Mouse (Mus musculus): ENCODE measurements at regions not wholly inside any gene's neighbourhood (a gene's known extent, or its start where the extent isn't known, plus 50 kb on each side); places are given as distances from the start of the nearest gene placed in this dataset.

DNA sequence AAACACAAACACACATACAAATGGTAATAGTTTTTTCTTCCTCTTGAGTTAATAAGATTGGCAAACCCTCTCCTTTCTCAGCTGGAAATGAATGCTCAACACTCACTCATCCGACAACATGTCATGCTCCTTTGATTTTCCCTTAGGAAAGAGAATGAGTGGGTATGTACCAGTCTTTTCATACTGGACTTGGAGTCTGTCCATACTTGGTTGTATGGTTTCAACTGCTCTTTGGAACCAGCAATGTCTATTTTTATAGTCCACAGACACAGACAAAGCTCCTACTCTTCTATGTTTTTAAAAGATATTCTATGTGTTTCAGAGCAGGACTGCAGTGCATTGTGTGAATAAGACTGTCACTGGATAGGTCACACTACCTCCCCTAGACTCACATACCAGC lies 273.7 kb upstream of the Marcks start:
- Histone ChIP-seq H3K9me3 (ENCODE audit: low read length) (no peaks in the 10 kb centered on the region), H3K36me3 (ENCODE audit: insufficient read depth, low read length) (no peaks in the 10 kb centered on the region), H3K27me3 (ENCODE audit: insufficient read depth, low read length) (no peaks in the 10 kb centered on the region), H3K9ac (replicated peaks; ENCODE audit: low read length) (no peak overlapping the region), H3K27ac (ENCODE audit: low read length) (no peak overlapping the region), H3K4me3 (ENCODE audit: low read length) (no peak overlapping the region), H3K4me1 (ENCODE audit: insufficient read depth, low read length) (no peaks in the 10 kb centered on the region), H3K4me2 (replicated peaks; ENCODE audit: low read depth, low read length) (no peak overlapping the region)
- WGBS, result 77% methylated on average over 1 of the region's 1 CpGs
- ATAC-seq (ENCODE audit: low FRiP score, low TSS enrichment), result no peak

GRCm38 (mm10) chr10:37409749-37410148 lies 271.0 kb upstream of the Marcks start:
- ATAC-seq (ENCODE audit: low FRiP score, low TSS enrichment), result no peak
- WGBS, result 58% methylated on average over 1 of the region's 1 CpGs
- Histone ChIP-seq H3K36me3 (ENCODE audit: insufficient read depth, low read length) (no peaks in the 10 kb centered on the region), H3K27ac (ENCODE audit: low read length) (no peak overlapping the region), H3K4me3 (ENCODE audit: low read length) (no peak overlapping the region), H3K9me3 (ENCODE audit: low read length) (no peaks in the 10 kb centered on the region), H3K4me1 (ENCODE audit: insufficient read depth, low read length) (no peaks in the 10 kb centered on the region), H3K4me2 (replicated peaks; ENCODE audit: low read depth, low read length) (no peak overlapping the region), H3K9ac (replicated peaks; ENCODE audit: low read length) (no peak overlapping the region), H3K27me3 (ENCODE audit: insufficient read depth, low read length) (no peaks in the 10 kb centered on the region)

DNA sequence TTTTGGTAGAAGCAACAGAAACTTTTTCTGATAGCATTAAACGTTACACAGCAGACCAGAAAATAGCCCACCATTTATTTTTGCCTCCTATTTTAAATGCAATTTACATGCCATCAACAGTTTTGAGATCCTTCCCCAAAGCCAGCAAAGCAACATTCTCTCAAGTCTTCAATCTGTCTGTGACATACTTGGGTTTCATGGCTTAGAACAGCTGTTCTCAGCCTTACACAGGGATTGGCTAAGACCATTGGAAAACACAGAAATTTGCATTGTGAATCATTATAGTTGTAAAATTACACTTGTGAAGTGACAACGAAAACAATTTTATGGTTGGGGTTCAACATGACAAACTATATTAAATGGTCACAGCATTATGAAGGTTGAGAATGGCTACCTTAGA lies 268.8 kb upstream of the Marcks start:
- H3K36me3 ChIP-seq (ENCODE audit: insufficient read depth, low read length), result no peaks in the 10 kb centered on the region
- WGBS, result 81% methylated on average over 2 of the region's 2 CpGs
- no peak for ATAC-seq (ENCODE audit: low FRiP score, low TSS enrichment)
- H3K27me3 ChIP-seq (ENCODE audit: insufficient read depth, low read length), result no peaks in the 10 kb centered on the region
- H3K27ac ChIP-seq (ENCODE audit: low read length), result no peak overlapping the region
- no peak overlapping the region for H3K4me3 ChIP-seq (ENCODE audit: low read length)
- no peak overlapping the region for H3K9ac ChIP-seq (replicated peaks; ENCODE audit: low read length)
- no peaks in the 10 kb centered on the region for H3K4me1 ChIP-seq (ENCODE audit: insufficient read depth, low read length)
- no peaks in the 10 kb centered on the region for H3K9me3 ChIP-seq (ENCODE audit: low read length)
- no peak overlapping the region for H3K4me2 ChIP-seq (replicated peaks; ENCODE audit: low read depth, low read length)

- ATAC-seq (ENCODE audit: low FRiP score, low TSS enrichment), result no peak
- Histone ChIP-seq H3K27me3 (ENCODE audit: insufficient read depth, low read length) (no peaks in the 10 kb centered on the region), H3K4me1 (ENCODE audit: insufficient read depth, low read length) (peaks cover 10% of the 10 kb centered on the region), H3K4me3 (ENCODE audit: low read length) (no peak overlapping the region), H3K9ac (replicated peaks; ENCODE audit: low read length) (no peak overlapping the region), H3K27ac (ENCODE audit: low read length) (no peak overlapping the region), H3K9me3 (ENCODE audit: low read length) (no peaks in the 10 kb centered on the region), H3K4me2 (replicated peaks; ENCODE audit: low read depth, low read length) (no peak overlapping the region), H3K36me3 (ENCODE audit: insufficient read depth, low read length) (no peaks in the 10 kb centered on the region)
- 93% methylated on average over 4 of the region's 4 CpGs for WGBS
These were observed 266.2 kb upstream of the Marcks start for GRCm38 (mm10) chr10:37404933-37405332.

DNA sequence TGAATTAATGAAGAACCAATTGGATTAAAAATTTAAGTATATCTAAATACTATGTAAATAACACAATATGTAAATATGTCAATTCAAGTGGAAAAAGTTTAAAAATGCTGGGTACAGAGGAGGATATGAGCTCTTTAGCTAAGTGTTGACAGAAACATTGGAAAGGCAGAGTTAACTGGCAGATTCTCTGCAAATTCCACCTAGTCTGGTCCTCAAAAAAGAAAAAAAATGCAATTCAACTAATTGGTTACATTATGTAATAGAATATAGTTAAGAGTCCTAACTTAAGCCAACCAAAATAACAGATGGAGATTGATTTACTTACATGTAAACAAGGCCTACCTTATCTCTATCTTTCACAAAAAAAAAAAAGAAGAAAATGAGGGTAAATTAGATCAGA lies 265.7 kb upstream of the Marcks start:
- H3K9ac ChIP-seq (replicated peaks; ENCODE audit: low read length), result no peak overlapping the region
- H3K27me3 ChIP-seq (ENCODE audit: insufficient read depth, low read length), result no peaks in the 10 kb centered on the region
- no peak overlapping the region for H3K4me2 ChIP-seq (replicated peaks; ENCODE audit: low read depth, low read length)
- H3K9me3 ChIP-seq (ENCODE audit: low read length), result no peaks in the 10 kb centered on the region
- no peak overlapping the region for H3K4me3 ChIP-seq (ENCODE audit: low read length)
- H3K27ac ChIP-seq (ENCODE audit: low read length), result no peak overlapping the region
- no peak for ATAC-seq (ENCODE audit: low FRiP score, low TSS enrichment)
- no peaks in the 10 kb centered on the region for H3K36me3 ChIP-seq (ENCODE audit: insufficient read depth, low read length)
- peaks cover 10% of the 10 kb centered on the region for H3K4me1 ChIP-seq (ENCODE audit: insufficient read depth, low read length)

DNA sequence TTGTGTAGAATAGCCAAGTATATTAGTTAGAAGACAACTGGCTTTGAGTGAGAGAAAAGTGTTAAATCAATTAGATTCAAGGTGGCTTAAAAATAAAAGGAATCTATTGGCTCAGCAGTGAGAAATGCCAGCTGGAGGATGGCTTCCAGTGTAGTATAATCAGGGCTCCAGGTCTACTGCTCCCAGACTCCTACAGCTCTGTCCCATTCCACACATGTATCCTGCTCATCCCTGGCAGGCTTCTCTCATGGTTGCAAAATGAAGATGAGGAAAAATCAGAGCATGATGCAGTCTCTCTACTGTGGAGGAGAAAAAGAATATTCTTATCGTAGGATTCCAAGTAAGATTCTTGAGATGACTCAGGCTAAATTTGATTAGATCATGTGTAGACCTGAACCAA lies 263.7 kb upstream of the Marcks start:
- Histone ChIP-seq H3K36me3 (ENCODE audit: insufficient read depth, low read length) (no peaks in the 10 kb centered on the region), H3K4me1 (ENCODE audit: insufficient read depth, low read length) (peaks cover 14% of the 10 kb centered on the region), H3K9me3 (ENCODE audit: low read length) (no peaks in the 10 kb centered on the region), H3K4me3 (ENCODE audit: low read length) (no peak overlapping the region), H3K4me2 (replicated peaks; ENCODE audit: low read depth, low read length) (no peak overlapping the region), H3K27ac (ENCODE audit: low read length) (no peak overlapping the region), H3K9ac (replicated peaks; ENCODE audit: low read length) (no peak overlapping the region), H3K27me3 (ENCODE audit: insufficient read depth, low read length) (no peaks in the 10 kb centered on the region)
- ATAC-seq (ENCODE audit: low FRiP score, low TSS enrichment), result no peak
- 85% methylated on average over 1 of the region's 1 CpGs for WGBS

- 20% methylated on average over 1 of the region's 1 CpGs for WGBS
- Histone ChIP-seq H3K4me1 (ENCODE audit: insufficient read depth, low read length) (peaks cover 18% of the 10 kb centered on the region), H3K36me3 (ENCODE audit: insufficient read depth, low read length) (no peaks in the 10 kb centered on the region), H3K9me3 (ENCODE audit: low read length) (no peaks in the 10 kb centered on the region), H3K27me3 (ENCODE audit: insufficient read depth, low read length) (no peaks in the 10 kb centered on the region), H3K27ac (ENCODE audit: low read length) (no peak overlapping the region), H3K9ac (replicated peaks; ENCODE audit: low read length) (no peak overlapping the region), H3K4me3 (ENCODE audit: low read length) (no peak overlapping the region), H3K4me2 (replicated peaks; ENCODE audit: low read depth, low read length) (no peak overlapping the region)
- no peak for ATAC-seq (ENCODE audit: low FRiP score, low TSS enrichment)
These were observed 262.3 kb upstream of the Marcks start for GRCm38 (mm10) chr10:37400991-37401390.

DNA sequence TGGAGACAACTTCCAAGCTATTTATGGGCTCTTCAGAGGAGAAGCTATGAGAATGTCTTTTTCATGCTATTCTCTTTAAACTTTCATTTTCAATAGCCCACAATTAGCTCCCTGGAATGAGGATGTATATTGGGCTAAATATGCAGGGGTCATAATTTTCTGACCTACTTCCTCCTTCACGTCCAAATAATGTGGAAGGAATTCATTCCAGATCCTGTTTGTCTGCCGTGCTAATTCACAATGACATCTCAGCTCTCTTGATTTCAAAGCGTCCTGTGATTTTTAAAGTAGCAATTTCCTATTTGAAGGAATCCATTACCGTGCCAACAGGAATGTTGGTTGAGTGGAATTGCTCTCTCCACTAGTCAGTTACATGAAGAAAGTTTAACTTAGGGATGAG lies 261.7 kb upstream of the Marcks start:
- peaks cover 18% of the 10 kb centered on the region for H3K4me1 ChIP-seq (ENCODE audit: insufficient read depth, low read length)
- WGBS, result 5% methylated on average over 4 of the region's 4 CpGs

DNA sequence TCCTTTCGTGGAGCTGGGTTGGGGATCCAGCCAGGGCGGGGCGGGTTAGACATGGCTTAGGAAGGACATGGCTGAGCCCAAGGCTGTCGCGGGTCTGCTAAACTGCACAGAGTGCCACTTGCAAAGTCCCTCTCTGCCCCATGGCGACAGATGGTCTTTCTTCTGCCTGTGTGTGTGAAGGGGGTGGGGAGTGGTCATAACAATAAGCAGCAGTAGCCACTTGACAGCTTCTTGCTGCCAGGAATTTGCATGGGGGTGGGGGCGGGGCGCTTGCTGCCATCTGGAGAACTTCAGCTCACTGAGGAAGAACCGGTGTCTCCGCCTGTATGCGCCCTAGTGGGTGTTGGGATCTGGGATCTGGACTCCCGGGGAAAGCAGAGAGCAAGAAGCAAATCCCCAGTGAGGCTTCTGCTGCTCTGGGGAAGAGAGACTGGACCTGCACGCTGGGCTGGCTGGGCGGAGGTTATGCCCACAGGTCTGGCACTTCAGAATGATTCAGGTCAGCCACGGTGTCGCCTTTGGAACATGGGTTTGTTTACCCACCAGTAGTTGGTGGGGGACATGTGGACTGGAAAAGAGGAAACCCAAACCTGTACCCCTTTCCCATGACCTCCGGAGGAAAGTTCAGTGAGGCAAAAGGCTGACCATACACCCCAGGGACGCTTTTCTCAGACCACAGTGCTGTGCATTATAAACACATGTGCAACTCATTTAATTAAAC lies 258.7 kb upstream of the Marcks start:
- ATAC-seq (ENCODE audit: low FRiP score, low TSS enrichment), result peak; percentile 94
- Histone ChIP-seq H3K36me3 (ENCODE audit: insufficient read depth, low read length) (no peaks in the 10 kb centered on the region), H3K4me2 (replicated peaks; ENCODE audit: low read depth, low read length) (peak overlapping the region; percentile 63), H3K4me1 (ENCODE audit: insufficient read depth, low read length) (peaks cover 18% of the 10 kb centered on the region), H3K27me3 (ENCODE audit: insufficient read depth, low read length) (no peaks in the 10 kb centered on the region), H3K27ac (ENCODE audit: low read length) (peak overlapping the region; percentile 78), H3K9ac (replicated peaks; ENCODE audit: low read length) (peak overlapping the region; percentile 58), H3K4me3 (ENCODE audit: low read length) (peak overlapping the region; percentile 39), H3K9me3 (ENCODE audit: low read length) (no peaks in the 10 kb centered on the region)
- WGBS, result 5% methylated on average over 18 of the region's 18 CpGs

More for the DNA sequence above, 261.7 kb upstream of the Marcks start:
- Histone ChIP-seq H3K9ac (replicated peaks; ENCODE audit: low read length) (no peak overlapping the region), H3K36me3 (ENCODE audit: insufficient read depth, low read length) (no peaks in the 10 kb centered on the region), H3K27ac (ENCODE audit: low read length) (peak overlapping the region; percentile 53), H3K27me3 (ENCODE audit: insufficient read depth, low read length) (no peaks in the 10 kb centered on the region), H3K9me3 (ENCODE audit: low read length) (no peaks in the 10 kb centered on the region), H3K4me3 (ENCODE audit: low read length) (peak overlapping the region; percentile 13; the same call in 1 of the 2 replicates), H3K4me2 (replicated peaks; ENCODE audit: low read depth, low read length) (peak overlapping the region; percentile 18)
- ATAC-seq (ENCODE audit: low FRiP score, low TSS enrichment), result no peak

DNA sequence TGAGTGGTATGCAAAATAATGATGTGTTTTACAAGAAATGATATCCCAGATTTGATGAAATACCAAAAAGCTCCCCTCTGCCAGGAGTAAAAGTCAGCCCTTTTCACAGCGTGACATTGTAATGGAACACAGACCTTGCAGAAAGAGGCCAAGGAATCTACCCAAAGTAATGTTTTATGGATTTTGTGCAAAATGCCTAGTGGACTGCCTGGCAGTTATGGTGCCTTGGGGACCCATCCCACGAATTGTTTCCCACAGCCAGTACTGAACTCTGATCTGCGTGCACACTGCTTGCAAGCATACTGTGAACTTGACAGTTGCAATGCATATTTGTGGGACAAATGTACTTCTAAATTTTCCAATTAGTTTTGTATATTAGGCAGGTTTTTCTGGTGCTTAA lies 251.3 kb upstream of the Marcks start:
- no peaks in the 10 kb centered on the region for H3K4me1 ChIP-seq (ENCODE audit: insufficient read depth, low read length)
- no peak overlapping the region for H3K4me3 ChIP-seq (ENCODE audit: low read length)
- H3K27me3 ChIP-seq (ENCODE audit: insufficient read depth, low read length), result no peaks in the 10 kb centered on the region
- H3K27ac ChIP-seq (ENCODE audit: low read length), result no peak overlapping the region
- H3K4me2 ChIP-seq (replicated peaks; ENCODE audit: low read depth, low read length), result no peak overlapping the region
- WGBS, result 65% methylated on average over 3 of the region's 3 CpGs
- no peak for ATAC-seq (ENCODE audit: low FRiP score, low TSS enrichment)
- H3K36me3 ChIP-seq (ENCODE audit: insufficient read depth, low read length), result no peaks in the 10 kb centered on the region
- no peaks in the 10 kb centered on the region for H3K9me3 ChIP-seq (ENCODE audit: low read length)
- no peak overlapping the region for H3K9ac ChIP-seq (replicated peaks; ENCODE audit: low read length)
